Mouse (Mus musculus) brown adipose tissue, adult 24 weeks (tissue): ENCODE results near the gene Lypd3. TPM values are rescaled to one million over a fixed set of nuclear protein-coding genes. Genes with fewer than 3 reads are reported as not detected.

Experiments
- H3K27ac ChIP-seq: fragments of 200-500 bp; replicated peaks from 2 replicates; pipeline ENCODE4 v1.5.1; 2012; ENCODE audit warnings: low read depth, mild to moderate bottlenecking, low read length
- H3K4me1 ChIP-seq: fragments of 200-500 bp; 2 replicates; pipeline ENCODE4 v1.6.1; 2012; ENCODE audit warnings: low read length, mixed read lengths; ENCODE audit not compliant: control insufficient read depth, insufficient read depth, insufficient read length
- H3K4me3 ChIP-seq: fragments of 200-500 bp; 2 replicates; pipeline ENCODE4 v1.5.1; 2012; ENCODE audit warnings: low read depth, mild to moderate bottlenecking, low read length, moderate library complexity; ENCODE audit not compliant: insufficient read depth
- polyA plus RNA-seq: library from polyadenylated mRNA; stranded (reverse); fragments of >200 nt; gene quantifications from 2 replicates; pipeline ENCODE4 v1.2.4, GENCODE M21; 2012; ENCODE audit not compliant: missing spikeins, insufficient read depth, insufficient read length

The Lypd3 gene
- polyA plus RNA-seq: not detected in 2 replicates

- no peak within 1 kb of the TSS for H3K4me3 ChIP-seq
- no peak within 1 kb of the TSS for H3K27ac ChIP-seq
- 0 out of 2 replicates have a peak, but pooled peaks cover 2% of the 10 kb centered on the region for H3K4me1 ChIP-seq
Observed at GRCm38 (mm10) chr7:24636264-24636663, at the start of gene Lypd3. Gene Lypd3 (plus strand): TSS chr7:24636550.

DNA sequence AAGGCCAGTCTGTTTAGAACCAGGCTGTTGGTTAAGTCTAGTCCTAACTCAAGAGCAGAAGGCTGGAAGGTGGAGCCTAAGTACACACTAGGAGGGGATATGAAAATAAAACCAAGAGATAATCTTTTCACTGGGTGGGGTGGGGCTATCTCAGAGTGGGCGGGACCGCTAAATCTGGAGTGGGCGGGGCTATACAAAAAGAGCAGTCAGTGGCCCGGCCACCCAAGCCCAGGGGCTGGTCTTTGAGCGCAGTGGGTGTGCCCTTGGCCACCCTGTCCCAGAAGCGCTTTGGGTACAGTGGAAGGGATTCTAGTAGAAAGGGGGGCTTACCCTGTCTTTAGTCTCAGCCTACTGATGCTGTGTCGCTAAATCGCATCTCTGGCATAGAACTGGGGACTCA, 49.5 kb upstream of the Lypd3 start:
- Histone ChIP-seq H3K4me1 (peaks cover 4% of the 10 kb centered on the region; the same call in 1 of the 2 replicates), H3K27ac (no peak overlapping the region), H3K4me3 (no peak overlapping the region)

GRCm38 (mm10) chr7:24587330-24588105, 48.8 kb upstream of the Lypd3 start, which contains the start of the genes Ethe1 and Zfp575:
Gene Ethe1 (plus strand): TSS chr7:24587543.
Gene Zfp575 (minus strand): TSS chr7:24587641.
- peaks cover 4% of the 10 kb centered on the region; the same call in 1 of the 2 replicates for H3K4me1 ChIP-seq
- H3K27ac ChIP-seq: no peak within 1 kb of the TSS
- peak within 1 kb of the TSS; percentile 29; the same call in 1 of the 2 replicates for H3K4me3 ChIP-seq

DNA sequence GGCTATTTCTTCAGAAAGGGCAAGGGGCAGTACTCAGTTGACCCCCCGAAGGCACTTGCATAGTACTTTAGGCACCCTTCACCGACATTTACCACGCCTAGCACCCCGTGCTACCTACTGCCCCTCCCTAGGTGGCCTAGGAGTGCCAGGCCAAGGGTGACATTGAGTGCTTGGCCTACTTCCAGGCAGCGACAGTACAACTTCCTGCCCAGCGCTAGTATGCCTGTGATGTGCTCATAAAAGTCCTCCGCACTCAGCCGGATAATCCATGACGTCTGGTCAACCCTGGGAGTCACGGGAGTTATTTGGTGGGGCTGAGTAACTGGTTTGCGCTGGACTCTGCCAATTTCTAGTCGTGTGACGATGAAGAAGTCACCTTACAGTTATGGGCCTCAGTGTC, 48.0 kb upstream of the Lypd3 start:
- Histone ChIP-seq H3K4me3 (no peak overlapping the region), H3K27ac (no peak overlapping the region), H3K4me1 (peaks cover 6% of the 10 kb centered on the region; the same call in 1 of the 2 replicates)

- H3K4me3 ChIP-seq: no peak overlapping the region
- no peak overlapping the region for H3K27ac ChIP-seq
- H3K4me1 ChIP-seq: peaks cover 6% of the 10 kb centered on the region; the same call in 1 of the 2 replicates
Observed at GRCm38 (mm10) chr7:24591735-24592134, 44.6 kb upstream of the Lypd3 start.

- Histone ChIP-seq H3K27ac (no peak overlapping the region), H3K4me1 (peaks cover 6% of the 10 kb centered on the region; the same call in 1 of the 2 replicates), H3K4me3 (no peak overlapping the region)
Observed at GRCm38 (mm10) chr7:24592163-24592562, 44.2 kb upstream of the Lypd3 start.

- Histone ChIP-seq H3K27ac (no peak overlapping the region), H3K4me3 (no peak overlapping the region), H3K4me1 (peaks cover 6% of the 10 kb centered on the region; the same call in 1 of the 2 replicates)
Observed at GRCm38 (mm10) chr7:24592781-24593180, 43.6 kb upstream of the Lypd3 start.

DNA sequence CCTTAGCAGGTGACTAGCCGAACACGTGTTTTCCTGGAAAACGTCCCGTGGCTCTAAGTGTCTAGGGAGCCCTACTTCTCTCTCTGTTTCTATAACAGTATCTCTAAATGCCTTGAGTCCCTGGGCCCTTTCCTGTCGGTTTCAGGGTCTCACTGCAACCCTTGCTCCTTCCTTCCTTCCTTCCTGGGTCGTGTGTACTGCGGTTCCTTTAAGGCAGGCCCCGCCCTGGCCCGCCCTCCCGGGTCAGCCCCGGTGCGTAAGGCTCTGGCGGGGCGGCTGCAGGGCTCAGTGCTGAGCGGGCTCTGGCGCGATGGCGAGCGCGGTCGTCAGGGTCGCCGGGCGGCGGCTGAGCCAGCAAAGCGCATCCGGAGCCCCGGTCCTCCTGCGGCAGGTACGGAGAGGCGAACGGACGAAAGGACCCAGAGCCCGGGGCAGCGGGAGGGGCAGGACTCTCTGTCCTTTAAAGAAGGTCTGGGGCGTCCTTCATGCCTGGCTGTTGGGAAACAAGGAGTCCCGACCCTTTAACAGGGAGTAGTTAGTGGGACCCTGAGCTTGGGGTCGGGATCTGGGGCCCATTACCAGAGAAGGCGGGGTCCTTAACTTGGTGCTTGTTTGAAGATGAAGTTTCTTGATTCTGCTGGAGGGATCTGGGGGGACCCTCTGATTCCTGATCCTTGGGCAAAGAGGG, 42.6 kb upstream of the Lypd3 start:
- H3K4me1 ChIP-seq: 0 out of 2 replicates have a peak, but pooled peaks cover 2% of the 10 kb centered on the region
- peak overlapping the region; percentile 90 for H3K4me3 ChIP-seq
- no peak overlapping the region for H3K27ac ChIP-seq

DNA sequence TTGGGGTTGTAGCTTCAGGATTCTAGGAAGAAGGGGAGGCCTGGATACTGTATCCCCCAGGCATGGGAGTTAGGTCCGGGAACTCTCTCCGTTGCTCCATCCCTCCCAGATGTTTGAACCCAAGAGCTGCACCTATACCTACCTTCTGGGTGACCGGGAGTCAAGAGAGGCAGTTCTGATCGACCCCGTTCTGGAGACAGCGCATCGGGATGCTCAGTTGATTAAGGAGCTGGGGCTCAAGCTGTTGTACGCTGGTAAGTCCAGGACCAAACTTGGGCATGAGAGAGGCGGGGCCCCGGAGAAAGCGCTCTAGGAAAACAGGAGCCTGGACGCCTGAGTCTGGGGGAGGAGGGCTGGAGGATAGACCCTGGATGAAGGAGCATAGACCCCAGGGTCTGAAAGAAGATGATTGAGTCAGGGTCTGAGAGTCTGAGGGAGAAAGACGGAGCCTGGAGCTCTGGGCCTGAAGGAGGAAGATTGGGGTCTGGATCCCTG, 42.0 kb upstream of the Lypd3 start:
- Histone ChIP-seq H3K4me3 (peak overlapping the region; percentile 90), H3K4me1 (0 out of 2 replicates have a peak, but pooled peaks cover 2% of the 10 kb centered on the region), H3K27ac (no peak overlapping the region)

- 0 out of 2 replicates have a peak, but pooled peaks cover 2% of the 10 kb centered on the region for H3K4me1 ChIP-seq
- no peak overlapping the region for H3K4me3 ChIP-seq
- no peak overlapping the region for H3K27ac ChIP-seq
Observed at GRCm38 (mm10) chr7:24595464-24595863, 40.9 kb upstream of the Lypd3 start.

DNA sequence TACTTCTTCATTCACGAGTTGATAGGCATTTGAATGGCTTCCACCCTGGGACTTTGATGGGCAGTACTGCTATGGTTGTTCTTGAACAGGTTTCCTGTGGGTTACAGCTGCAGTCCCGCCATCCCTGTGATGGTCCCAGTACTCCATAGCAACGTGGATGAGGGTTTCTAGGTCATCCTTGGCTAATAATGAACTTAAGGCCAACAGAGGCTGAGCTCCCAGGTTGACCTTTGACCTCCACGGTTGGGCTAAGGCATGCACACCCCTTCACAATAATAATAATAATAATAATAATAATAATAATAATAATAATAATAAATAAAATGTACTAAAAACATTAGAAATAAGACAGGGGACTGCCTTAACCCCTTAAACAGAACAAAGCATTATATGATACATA, 38.2 kb upstream of the Lypd3 start:
- Histone ChIP-seq H3K4me3 (no peak overlapping the region), H3K4me1 (0 out of 2 replicates have a peak, but pooled peaks cover 2% of the 10 kb centered on the region), H3K27ac (no peak overlapping the region)

DNA sequence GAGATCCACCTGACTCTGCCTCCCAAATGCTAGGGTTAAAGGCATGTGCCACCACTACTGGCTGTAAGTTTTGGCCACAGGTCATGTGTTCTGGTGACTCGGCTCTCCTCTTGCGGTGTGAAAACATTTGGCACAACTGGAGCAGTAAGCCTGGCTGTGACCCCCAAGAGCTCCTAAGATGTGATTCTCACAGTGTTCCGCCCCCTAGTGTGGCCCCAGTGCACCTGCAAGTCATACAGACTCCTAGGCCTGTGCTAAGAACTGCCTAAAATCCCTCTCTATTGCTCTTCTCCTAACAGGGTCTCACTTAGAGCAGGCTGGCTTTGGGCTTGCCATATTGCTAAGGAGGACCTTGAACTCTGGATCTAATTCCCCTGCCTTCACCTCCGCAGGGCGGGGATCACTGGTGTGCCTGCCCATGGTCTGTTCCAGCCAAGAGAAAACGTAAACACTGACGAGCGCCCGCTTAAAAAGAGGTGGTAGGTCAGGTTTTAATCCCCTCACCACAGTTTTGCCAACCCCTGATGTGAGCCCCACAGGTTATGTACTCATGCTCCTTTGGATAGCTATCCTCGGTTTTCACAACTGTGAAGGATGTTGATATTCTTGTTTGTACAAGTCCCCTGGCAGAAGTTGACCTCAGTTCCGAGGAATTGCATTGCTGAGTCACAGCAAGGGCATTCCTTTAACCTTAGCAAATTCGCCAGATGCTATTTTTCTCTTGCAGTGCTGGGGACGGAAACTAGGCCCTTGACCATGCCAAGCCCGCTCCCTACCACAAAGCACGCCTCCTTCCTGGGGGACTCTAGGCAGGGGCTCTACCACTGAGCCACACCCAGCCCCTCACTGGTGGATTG, 36.9 kb upstream of the Lypd3 start:
- no peak overlapping the region for H3K27ac ChIP-seq
- H3K4me1 ChIP-seq: no peaks in the 10 kb centered on the region

DNA sequence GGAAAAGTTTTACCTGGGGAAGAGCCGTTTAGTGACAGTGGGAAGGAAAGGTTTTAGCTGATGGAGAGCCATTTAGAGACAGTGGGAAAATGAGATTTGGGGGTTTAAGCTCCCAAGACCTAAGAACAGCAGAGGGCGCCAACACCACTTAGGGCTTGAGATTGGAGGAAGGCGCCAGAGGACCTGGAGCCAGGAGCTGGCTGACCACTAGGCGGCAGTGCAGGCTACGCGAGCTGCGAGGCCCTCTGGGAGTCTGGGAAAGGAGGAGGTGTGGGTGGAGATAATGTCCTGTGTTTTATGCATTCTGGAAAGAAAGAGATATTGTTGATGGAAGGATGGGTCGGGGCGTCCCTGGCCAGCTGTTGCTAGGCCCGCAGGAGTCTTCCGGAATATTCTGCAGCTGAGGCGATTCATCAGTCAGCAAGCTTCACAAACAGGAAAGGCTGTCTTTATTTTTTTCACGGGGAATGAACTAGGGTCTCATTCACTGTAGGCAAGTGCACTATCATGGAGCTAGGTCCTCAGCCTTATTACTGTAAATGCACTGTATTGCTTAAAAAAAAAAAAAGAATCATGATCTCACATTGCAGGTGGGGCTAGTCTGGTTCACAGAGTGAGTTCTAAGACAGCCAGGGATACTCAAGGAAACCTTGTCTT, 35.3 kb upstream of the Lypd3 start:
- Histone ChIP-seq H3K27ac (no peak overlapping the region), H3K4me3 (no peak overlapping the region), H3K4me1 (no peaks in the 10 kb centered on the region)

More for the DNA sequence above, 36.9 kb upstream of the Lypd3 start:
- H3K4me3 ChIP-seq: no peak overlapping the region

- Histone ChIP-seq H3K4me1 (no peaks in the 10 kb centered on the region), H3K27ac (no peak overlapping the region), H3K4me3 (no peak overlapping the region)
Observed at GRCm38 (mm10) chr7:24605561-24605960, 30.8 kb upstream of the Lypd3 start.
